Mouse (Mus musculus): ENCODE data around the gene Gm21983.

GRCm38 (mm10) chr7:27189271-27189931 is 8.5 kb upstream of the Gm21983 start:
- peak; percentile 21; the same call in 1 of the 2 replicates for TF ChIP-seq CTCF (IDR thresholded peaks at IDR 0.05; ENCODE audit: borderline replicate concordance, insufficient read depth, low read depth, low read length)
- no peak for TF ChIP-seq POLR2A (IDR thresholded peaks at IDR 0.05; ENCODE audit: borderline replicate concordance, insufficient read depth, low read length)

All from cerebellum, adult 2 months (tissue).